Mouse (Mus musculus): Measurements from ENCODE around the gene Kalrn. TPM values are rescaled to one million over a fixed set of nuclear protein-coding genes. Genes with fewer than 3 reads are reported as not detected.

Kalrn gene
- polyA plus RNA-seq, 1 experiment from 2014 or later, result 16.8 TPM

GRCm38 (mm10) chr16:34061661-34062060 is 511.7 kb downstream of the Kalrn start:
- no peaks in the 10 kb centered on the region for H3K4me1 ChIP-seq (ENCODE audit: control insufficient read depth, insufficient read depth, low read length)
- H3K4me3 ChIP-seq (ENCODE audit: low read depth, low read length), result no peak overlapping the region
- H3K9me3 ChIP-seq (ENCODE audit: control insufficient read depth, low read length), result no peaks in the 10 kb centered on the region
- no peak overlapping the region for H3K4me2 ChIP-seq
- no peak overlapping the region for H3K9ac ChIP-seq (ENCODE audit: low read length)
- ATAC-seq (ENCODE audit: low FRiP score) (no peak), DNase-seq (ENCODE audit: low spot score, missing footprints) (no peak)
- H3K27ac ChIP-seq (ENCODE audit: low read depth, low read length), result no peak overlapping the region
- 90% methylated on average over 1 of the region's 1 CpGs for WGBS
- H3K36me3 ChIP-seq (ENCODE audit: control insufficient read depth, insufficient read depth, low read length), result no peaks in the 10 kb centered on the region
- H3K27me3 ChIP-seq (ENCODE audit: control insufficient read depth, insufficient read depth, low read length), result no peaks in the 10 kb centered on the region

- DNase-seq (ENCODE audit: low spot score, missing footprints) (no peak), ATAC-seq (ENCODE audit: low FRiP score) (no peak)
- no peaks in the 10 kb centered on the region for H3K4me1 ChIP-seq (ENCODE audit: control insufficient read depth, insufficient read depth, low read length)
- no peak overlapping the region for H3K27ac ChIP-seq (ENCODE audit: low read depth, low read length)
- no peaks in the 10 kb centered on the region for H3K27me3 ChIP-seq (ENCODE audit: control insufficient read depth, insufficient read depth, low read length)
- H3K9ac ChIP-seq (ENCODE audit: low read length), result no peak overlapping the region
- no peaks in the 10 kb centered on the region for H3K9me3 ChIP-seq (ENCODE audit: control insufficient read depth, low read length)
- H3K36me3 ChIP-seq (ENCODE audit: control insufficient read depth, insufficient read depth, low read length), result no peaks in the 10 kb centered on the region; the same call in 1 of the 2 replicates
- H3K4me3 ChIP-seq (ENCODE audit: low read depth, low read length), result no peak overlapping the region
- no peak overlapping the region for H3K4me2 ChIP-seq
- 83% methylated on average over 3 of the region's 3 CpGs for WGBS
Measured at GRCm38 (mm10) chr16:34058611-34059010, 514.7 kb downstream of the Kalrn start.

- H3K9ac ChIP-seq (ENCODE audit: low read length), result no peak overlapping the region
- H3K27ac ChIP-seq (ENCODE audit: low read depth, low read length), result no peak overlapping the region
- DNase-seq (ENCODE audit: low spot score, missing footprints) (no peak), ATAC-seq (ENCODE audit: low FRiP score) (no peak)
- H3K4me2 ChIP-seq, result no peak overlapping the region
- 85% methylated on average over 5 of the region's 5 CpGs for WGBS
- H3K27me3 ChIP-seq (ENCODE audit: control insufficient read depth, insufficient read depth, low read length), result no peaks in the 10 kb centered on the region
- no peaks in the 10 kb centered on the region for H3K4me1 ChIP-seq (ENCODE audit: control insufficient read depth, insufficient read depth, low read length)
- H3K36me3 ChIP-seq (ENCODE audit: control insufficient read depth, insufficient read depth, low read length), result no peaks in the 10 kb centered on the region; the same call in 1 of the 2 replicates
- H3K4me3 ChIP-seq (ENCODE audit: low read depth, low read length), result no peak overlapping the region
- H3K9me3 ChIP-seq (ENCODE audit: control insufficient read depth, low read length), result no peaks in the 10 kb centered on the region
Measured at GRCm38 (mm10) chr16:34057464-34057863, 515.9 kb downstream of the Kalrn start.

- H3K4me3 ChIP-seq (ENCODE audit: low read depth, low read length), result no peak overlapping the region
- H3K27ac ChIP-seq (ENCODE audit: low read depth, low read length), result no peak overlapping the region
- DNase-seq (ENCODE audit: low spot score, missing footprints) (no peak), ATAC-seq (ENCODE audit: low FRiP score) (no peak)
- H3K27me3 ChIP-seq (ENCODE audit: control insufficient read depth, insufficient read depth, low read length), result no peaks in the 10 kb centered on the region
- no peaks in the 10 kb centered on the region for H3K4me1 ChIP-seq (ENCODE audit: control insufficient read depth, insufficient read depth, low read length)
- no peak overlapping the region for H3K9ac ChIP-seq (ENCODE audit: low read length)
- H3K9me3 ChIP-seq (ENCODE audit: control insufficient read depth, low read length), result no peaks in the 10 kb centered on the region
- WGBS, result 79% methylated on average over 10 of the region's 10 CpGs
- H3K4me2 ChIP-seq, result no peak overlapping the region
- H3K36me3 ChIP-seq (ENCODE audit: control insufficient read depth, insufficient read depth, low read length), result no peaks in the 10 kb centered on the region; the same call in 1 of the 2 replicates
Measured at GRCm38 (mm10) chr16:34056418-34057111, 516.8 kb downstream of the Kalrn start.

- no peak overlapping the region for H3K27ac ChIP-seq (ENCODE audit: low read depth, low read length)
- H3K4me2 ChIP-seq, result no peak overlapping the region
- H3K9me3 ChIP-seq (ENCODE audit: control insufficient read depth, low read length), result no peaks in the 10 kb centered on the region
- no peaks in the 10 kb centered on the region; the same call in 1 of the 2 replicates for H3K36me3 ChIP-seq (ENCODE audit: control insufficient read depth, insufficient read depth, low read length)
- ATAC-seq (ENCODE audit: low FRiP score) (no peak), DNase-seq (ENCODE audit: low spot score, missing footprints) (no peak)
- 88% methylated on average over 7 of the region's 7 CpGs for WGBS
- H3K27me3 ChIP-seq (ENCODE audit: control insufficient read depth, insufficient read depth, low read length), result no peaks in the 10 kb centered on the region
- no peak overlapping the region for H3K9ac ChIP-seq (ENCODE audit: low read length)
- no peak overlapping the region for H3K4me3 ChIP-seq (ENCODE audit: low read depth, low read length)
- no peaks in the 10 kb centered on the region for H3K4me1 ChIP-seq (ENCODE audit: control insufficient read depth, insufficient read depth, low read length)
Measured at GRCm38 (mm10) chr16:34050090-34050489, 523.2 kb downstream of the Kalrn start.

GRCm38 (mm10) chr16:34049361-34049760 is 524.0 kb downstream of the Kalrn start:
- 93% methylated on average over 12 of the region's 12 CpGs for WGBS
- Histone ChIP-seq H3K4me2 (no peak overlapping the region), H3K4me3 (ENCODE audit: low read depth, low read length) (no peak overlapping the region), H3K4me1 (ENCODE audit: control insufficient read depth, insufficient read depth, low read length) (no peaks in the 10 kb centered on the region), H3K27me3 (ENCODE audit: control insufficient read depth, insufficient read depth, low read length) (no peaks in the 10 kb centered on the region), H3K36me3 (ENCODE audit: control insufficient read depth, insufficient read depth, low read length) (no peaks in the 10 kb centered on the region; the same call in 1 of the 2 replicates), H3K9ac (ENCODE audit: low read length) (no peak overlapping the region), H3K9me3 (ENCODE audit: control insufficient read depth, low read length) (no peaks in the 10 kb centered on the region), H3K27ac (ENCODE audit: low read depth, low read length) (no peak overlapping the region)
- DNase-seq (ENCODE audit: low spot score, missing footprints) (no peak), ATAC-seq (ENCODE audit: low FRiP score) (no peak)

GRCm38 (mm10) chr16:34048232-34048631 is 525.1 kb downstream of the Kalrn start:
- H3K9me3 ChIP-seq (ENCODE audit: control insufficient read depth, low read length), result no peaks in the 10 kb centered on the region
- no peak for ATAC-seq (ENCODE audit: low FRiP score)
- H3K9ac ChIP-seq (ENCODE audit: low read length), result no peak overlapping the region
- no peak overlapping the region for H3K4me2 ChIP-seq
- WGBS, result 93% methylated on average over 4 of the region's 4 CpGs
- H3K4me3 ChIP-seq (ENCODE audit: low read depth, low read length), result no peak overlapping the region
- H3K27ac ChIP-seq (ENCODE audit: low read depth, low read length), result no peak overlapping the region
- H3K4me1 ChIP-seq (ENCODE audit: control insufficient read depth, insufficient read depth, low read length), result no peaks in the 10 kb centered on the region
- no peaks in the 10 kb centered on the region for H3K27me3 ChIP-seq (ENCODE audit: control insufficient read depth, insufficient read depth, low read length)
- H3K36me3 ChIP-seq (ENCODE audit: control insufficient read depth, insufficient read depth, low read length), result no peaks in the 10 kb centered on the region
- no peak for DNase-seq (ENCODE audit: low spot score, missing footprints)

GRCm38 (mm10) chr16:34047543-34047942 is 525.8 kb downstream of the Kalrn start:
- Histone ChIP-seq H3K9ac (ENCODE audit: low read length) (no peak overlapping the region), H3K4me1 (ENCODE audit: control insufficient read depth, insufficient read depth, low read length) (no peaks in the 10 kb centered on the region), H3K4me2 (no peak overlapping the region), H3K36me3 (ENCODE audit: control insufficient read depth, insufficient read depth, low read length) (no peaks in the 10 kb centered on the region), H3K4me3 (ENCODE audit: low read depth, low read length) (no peak overlapping the region), H3K27ac (ENCODE audit: low read depth, low read length) (no peak overlapping the region), H3K9me3 (ENCODE audit: control insufficient read depth, low read length) (no peaks in the 10 kb centered on the region), H3K27me3 (ENCODE audit: control insufficient read depth, insufficient read depth, low read length) (no peaks in the 10 kb centered on the region)
- ATAC-seq (ENCODE audit: low FRiP score), result no peak
- no peak for DNase-seq (ENCODE audit: low spot score, missing footprints)
- WGBS, result 82% methylated on average over 7 of the region's 7 CpGs

- Histone ChIP-seq H3K4me2 (no peak overlapping the region), H3K27me3 (ENCODE audit: control insufficient read depth, insufficient read depth, low read length) (no peaks in the 10 kb centered on the region), H3K27ac (ENCODE audit: low read depth, low read length) (no peak overlapping the region), H3K36me3 (ENCODE audit: control insufficient read depth, insufficient read depth, low read length) (no peaks in the 10 kb centered on the region), H3K4me3 (ENCODE audit: low read depth, low read length) (no peak overlapping the region), H3K4me1 (ENCODE audit: control insufficient read depth, insufficient read depth, low read length) (no peaks in the 10 kb centered on the region), H3K9me3 (ENCODE audit: control insufficient read depth, low read length) (no peaks in the 10 kb centered on the region), H3K9ac (ENCODE audit: low read length) (no peak overlapping the region)
- 86% methylated on average over 4 of the region's 4 CpGs for WGBS
- ATAC-seq (ENCODE audit: low FRiP score) (no peak), DNase-seq (ENCODE audit: low spot score, missing footprints) (no peak)
Measured at GRCm38 (mm10) chr16:34047006-34047360, 526.3 kb downstream of the Kalrn start.

Data from midbrain, embryonic 11.5 days (tissue).